Mouse (Mus musculus): ENCODE results near the gene Poll. TPM values are rescaled to one million over a fixed set of nuclear protein-coding genes. Genes with fewer than 3 reads are reported as not detected.

The Poll gene
- polyA plus RNA-seq, 1 experiment = 14.5 TPM

DNA sequence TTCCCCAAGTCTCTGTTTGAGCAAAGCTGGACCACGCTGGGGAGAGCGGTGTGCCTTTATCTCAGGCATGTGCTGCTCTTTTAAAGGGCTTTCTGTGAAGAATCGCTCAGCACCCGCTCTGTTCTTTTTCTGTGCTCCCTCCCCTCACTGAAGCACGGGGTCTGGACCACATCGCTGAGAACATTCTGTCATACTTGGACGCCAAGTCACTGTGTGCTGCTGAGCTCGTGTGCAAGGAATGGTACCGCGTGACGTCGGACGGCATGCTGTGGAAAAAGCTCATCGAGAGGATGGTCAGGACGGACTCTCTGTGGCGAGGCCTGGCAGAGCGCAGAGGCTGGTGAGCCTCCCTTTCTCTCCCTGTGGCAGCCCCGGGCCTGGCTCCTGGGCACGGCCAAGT is 52.8 kb downstream of the Poll start:
- H3K4me3 ChIP-seq (replicated peaks; ENCODE audit: insufficient read depth, low read depth, low read length) = no peak overlapping the region
- 17% methylated on average over 19 of the region's 19 CpGs for WGBS
- peaks cover 6% of the 10 kb centered on the region; the same call in 1 of the 2 replicates for H3K4me1 ChIP-seq (ENCODE audit: control insufficient read depth, insufficient read depth, low read length)
- no peak overlapping the region for H3K27ac ChIP-seq (ENCODE audit: insufficient read depth, low read length)
- DNase-seq = peak; percentile 70 to 77
- no peaks in the 10 kb centered on the region for H3K27me3 ChIP-seq (ENCODE audit: control insufficient read depth, insufficient read depth, low read length)
- TF ChIP-seq POLR2A (IDR thresholded peaks at IDR 0.05; ENCODE audit: borderline replicate concordance, insufficient read depth, low read length) (no peak), CTCF (IDR thresholded peaks at IDR 0.05; ENCODE audit: borderline replicate concordance, insufficient read depth, low read depth, low read length) (no peak)

DNA sequence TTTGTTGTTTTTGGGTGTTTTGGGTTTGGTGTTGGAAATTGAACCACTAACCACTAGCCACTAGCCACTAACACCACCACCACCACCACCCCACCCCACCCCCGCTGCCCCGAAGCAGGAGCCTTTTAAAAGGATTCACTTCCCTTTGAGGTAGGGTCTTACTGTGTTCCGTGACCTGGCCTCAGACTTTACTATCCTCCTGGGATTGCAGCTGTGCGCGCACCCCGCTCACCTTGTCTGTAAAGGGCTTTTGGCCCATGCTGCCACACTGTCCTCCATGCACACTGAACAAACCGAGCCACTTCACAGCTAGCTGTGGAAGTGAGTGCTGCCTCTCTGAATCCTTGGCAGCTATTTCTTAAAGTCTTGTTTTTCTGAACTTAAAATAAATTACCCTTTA is 54.9 kb downstream of the Poll start:
- no peak for TF ChIP-seq CTCF (IDR thresholded peaks at IDR 0.05; ENCODE audit: borderline replicate concordance, insufficient read depth, low read depth, low read length)
- TF ChIP-seq POLR2A (IDR thresholded peaks at IDR 0.05; ENCODE audit: borderline replicate concordance, insufficient read depth, low read length) = no peak
- 94% methylated on average over 7 of the region's 7 CpGs for WGBS

More for the DNA sequence above, 54.9 kb downstream of the Poll start:
- Histone ChIP-seq H3K27me3 (ENCODE audit: control insufficient read depth, insufficient read depth, low read length) (no peaks in the 10 kb centered on the region), H3K4me3 (replicated peaks; ENCODE audit: insufficient read depth, low read depth, low read length) (no peak overlapping the region), H3K4me1 (ENCODE audit: control insufficient read depth, insufficient read depth, low read length) (peaks cover 6% of the 10 kb centered on the region; the same call in 1 of the 2 replicates), H3K27ac (ENCODE audit: insufficient read depth, low read length) (no peak overlapping the region)
- DNase-seq = no peak

Other genes with a start within 250 kb of the Poll start
- 65.9 and 66.5 TPM in 2 replicates for gene Btrc, start 196.8 kb downstream of the Poll start, polyA plus RNA-seq (2012; rRNA removed)
- 44.6 and 56.7 TPM in 2 replicates for gene Gm17018, start 84 bp upstream of the Poll start, polyA plus RNA-seq (2012; rRNA removed)
- 43.7 and 44.8 TPM in 2 replicates for gene Fbxw4, start 99.8 kb upstream of the Poll start, polyA plus RNA-seq (2012; rRNA removed)
- not detected in 2 replicates for gene Fgf8, start 182.4 kb upstream of the Poll start, polyA plus RNA-seq (2012; rRNA removed)
- 14.7 and 15.0 TPM in 2 replicates for gene Npm3, start 189.1 kb upstream of the Poll start, polyA plus RNA-seq (2012; rRNA removed)
- gene Mgea5, start 223.3 kb upstream of the Poll start, polyA plus RNA-seq (2012; rRNA removed) = 109 and 116 TPM in 2 replicates